Mouse (Mus musculus) lung, embryonic 14.5 days (tissue): ENCODE measurements around the gene Rdx. TPM values are rescaled to one million over a fixed set of nuclear protein-coding genes. Genes with fewer than 3 reads are reported as not detected.

Source experiments
- ATAC-seq: fragments of 200-750 bp; cut with Nextera tagmentation; 2 replicates; pipeline ENCODE4 v1.8.0; 2017; ENCODE audit warnings: mild to moderate bottlenecking, moderate TSS enrichment, moderate library complexity; ENCODE audit not compliant: insufficient read depth
- DNase-seq: peaks from one replicate; pipeline ENCODE4 v3.0.0-alpha.2; 2015
- H3K27ac ChIP-seq: fragments of 300-500 bp; sonication (generic); 2 replicates; pipeline ENCODE4 v1.5.1; 2014; ENCODE audit warnings: low read depth, mild to moderate bottlenecking, moderate library complexity
- H3K27me3 ChIP-seq: fragments of 300-500 bp; sonication (generic); 2 replicates; pipeline ENCODE4 v1.6.1; 2014; ENCODE audit warnings: low read length, control low read depth; ENCODE audit not compliant: insufficient read depth
- H3K36me3 ChIP-seq: fragments of 300-500 bp; sonication (generic); 2 replicates; pipeline ENCODE4 v1.6.1; 2014; ENCODE audit warnings: control low read depth; ENCODE audit not compliant: insufficient read depth
- H3K4me1 ChIP-seq: fragments of 300-500 bp; sonication (generic); 2 replicates; pipeline ENCODE4 v1.6.1; 2014; ENCODE audit warnings: antibody characterized with exemption, control low read depth; ENCODE audit not compliant: insufficient read depth
- H3K4me2 ChIP-seq: fragments of 300-500 bp; sonication (generic); 2 replicates; pipeline ENCODE4 v1.6.1; 2014; ENCODE audit warnings: mild to moderate bottlenecking
- H3K4me3 ChIP-seq: fragments of 300-500 bp; sonication (generic); 2 replicates; pipeline ENCODE4 v1.5.1; 2014; ENCODE audit warnings: low read depth, low read length
- H3K9ac ChIP-seq: fragments of 300-500 bp; sonication (generic); 2 replicates; pipeline ENCODE4 v1.6.1; 2014
- H3K9me3 ChIP-seq: fragments of 300-500 bp; sonication (generic); 2 replicates; pipeline ENCODE4 v1.6.1; 2016; ENCODE audit warnings: low read depth, low read length, control low read depth
- CTCF ChIP-seq: IDR thresholded peaks from 2 replicates; pipeline ENCODE4 v1.5.1; 2016; ENCODE audit warnings: antibody characterized with exemption, low read depth
- WGBS: fragments of 180-500 bp; shearing (Covaris S2); extraction: QIAGEN DNeasy Blood & Tissue Kit; methylation state at CpG from one replicate; pipeline ENCODE4 v1.1.7; 2014; 5-methylcytosine and 5-hydroxymethylcytosine counted together
- polyA plus RNA-seq: library from polyadenylated mRNA; unstranded; fragments of >200 nt; fragmentation: Nextera tagmentation; extraction: Ambion mirVana; gene quantifications from 2 replicates; pipeline ENCODE4 v1.2.1, GENCODE M21; 2014

Gene Rdx
- polyA plus RNA-seq, 1 experiment from 2014 or later = 168 TPM

GRCm38 (mm10) chr9:52082414-52082813 lies 35.4 kb downstream of the Rdx start:
- TF ChIP-seq CTCF = no peak
- H3K4me3 ChIP-seq = no peak overlapping the region
- no peaks in the 10 kb centered on the region for H3K27me3 ChIP-seq
- no peak overlapping the region for H3K9ac ChIP-seq
- no peak overlapping the region for H3K4me2 ChIP-seq
- H3K36me3 ChIP-seq = peaks cover 75% of the 10 kb centered on the region
- H3K9me3 ChIP-seq = no peaks in the 10 kb centered on the region
- no peak overlapping the region for H3K27ac ChIP-seq
- 75% methylated on average over 4 of the region's 4 CpGs for WGBS
- H3K4me1 ChIP-seq = no peaks in the 10 kb centered on the region
- ATAC-seq (no peak), DNase-seq (no peak)

GRCm38 (mm10) chr9:52091752-52092151 lies 44.8 kb downstream of the Rdx start:
- TF ChIP-seq CTCF = no peak
- H3K4me1 ChIP-seq = no peaks in the 10 kb centered on the region
- no peaks in the 10 kb centered on the region for H3K9me3 ChIP-seq
- no peak overlapping the region for H3K9ac ChIP-seq
- DNase-seq (no peak), ATAC-seq (no peak)
- H3K4me3 ChIP-seq = no peak overlapping the region
- no peak overlapping the region for H3K27ac ChIP-seq
- WGBS = 92% methylated on average over 9 of the region's 9 CpGs
- H3K36me3 ChIP-seq = peaks cover 40% of the 10 kb centered on the region
- H3K4me2 ChIP-seq = no peak overlapping the region
- H3K27me3 ChIP-seq = no peaks in the 10 kb centered on the region

GRCm38 (mm10) chr9:52092311-52092710 lies 45.3 kb downstream of the Rdx start:
- Histone ChIP-seq H3K27me3 (no peaks in the 10 kb centered on the region), H3K36me3 (peaks cover 34% of the 10 kb centered on the region), H3K4me2 (no peak overlapping the region), H3K4me3 (no peak overlapping the region), H3K4me1 (no peaks in the 10 kb centered on the region), H3K9me3 (no peaks in the 10 kb centered on the region), H3K9ac (no peak overlapping the region), H3K27ac (no peak overlapping the region)
- no peak for TF ChIP-seq CTCF
- DNase-seq = no peak
- no peak for ATAC-seq
- 81% methylated on average over 5 of the region's 5 CpGs for WGBS

DNA sequence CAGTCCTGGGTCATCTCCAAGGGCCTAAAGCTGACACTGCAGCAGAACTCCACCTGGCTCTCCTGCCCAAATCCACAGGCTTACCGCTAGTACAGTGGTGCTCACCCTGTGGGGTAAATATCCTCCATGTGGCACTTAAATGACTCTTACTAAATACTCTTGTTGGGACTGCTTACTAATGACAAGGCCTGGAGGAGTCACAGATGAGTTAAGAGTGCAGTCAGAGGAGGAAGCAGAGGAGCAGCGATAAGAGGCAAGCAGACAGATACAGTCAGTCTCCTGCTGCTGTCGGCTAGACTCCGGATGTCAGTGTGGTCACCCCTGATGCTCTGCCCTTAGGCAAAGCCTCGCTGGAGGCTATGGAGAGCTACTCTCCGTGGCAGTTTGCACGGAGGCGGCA lies 46.1 kb downstream of the Rdx start:
- 56% methylated on average over 8 of the region's 8 CpGs for WGBS
- H3K9me3 ChIP-seq = no peaks in the 10 kb centered on the region
- peak; percentile 33; the same call in 1 of the 2 replicates for ATAC-seq

GRCm38 (mm10) chr9:52094016-52094415 lies 47.0 kb downstream of the Rdx start:
- H3K4me3 ChIP-seq = no peak overlapping the region
- 53% methylated on average over 5 of the region's 5 CpGs for WGBS
- H3K9me3 ChIP-seq = no peaks in the 10 kb centered on the region
- peaks cover 19% of the 10 kb centered on the region; the same call in 1 of the 2 replicates for H3K36me3 ChIP-seq
- ATAC-seq (no peak), DNase-seq (no peak)
- H3K27me3 ChIP-seq = no peaks in the 10 kb centered on the region
- TF ChIP-seq CTCF = no peak
- H3K4me2 ChIP-seq = no peak overlapping the region
- H3K4me1 ChIP-seq = no peaks in the 10 kb centered on the region
- no peak overlapping the region for H3K27ac ChIP-seq
- no peak overlapping the region for H3K9ac ChIP-seq

More for the DNA sequence above, 46.1 kb downstream of the Rdx start:
- TF ChIP-seq CTCF = no peak
- H3K4me2 ChIP-seq = no peak overlapping the region
- H3K4me3 ChIP-seq = no peak overlapping the region
- peaks cover 26% of the 10 kb centered on the region for H3K36me3 ChIP-seq
- H3K9ac ChIP-seq = no peak overlapping the region; the same call in 1 of the 2 replicates
- H3K27ac ChIP-seq = no peak overlapping the region
- DNase-seq = no peak
- H3K27me3 ChIP-seq = no peaks in the 10 kb centered on the region
- no peaks in the 10 kb centered on the region for H3K4me1 ChIP-seq

DNA sequence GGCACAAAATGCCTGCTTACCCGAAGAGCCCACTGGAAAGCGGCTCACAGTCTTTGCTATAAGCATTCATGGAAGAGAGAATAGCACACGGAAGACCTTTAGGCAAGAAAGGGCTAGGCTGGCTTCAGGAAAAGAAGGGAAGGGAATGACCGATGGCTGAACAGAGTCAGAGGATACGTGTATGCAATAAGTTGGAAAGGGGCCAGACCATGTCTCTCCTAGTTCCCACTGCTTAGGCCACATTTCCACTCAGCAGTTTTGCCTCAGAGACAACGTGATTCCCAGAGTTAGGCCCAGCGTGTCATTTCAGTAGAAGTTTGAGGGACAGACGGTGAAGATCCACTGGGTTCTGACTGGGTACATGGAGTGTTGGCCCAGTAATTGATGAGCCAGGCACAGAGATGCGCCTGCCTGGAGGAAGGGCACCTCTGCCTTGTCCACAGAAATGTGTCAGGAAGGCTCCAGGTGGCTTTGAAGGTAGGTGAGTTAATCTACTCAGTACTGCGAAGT lies 47.6 kb downstream of the Rdx start:
- no peak overlapping the region for H3K27ac ChIP-seq
- no peaks in the 10 kb centered on the region for H3K27me3 ChIP-seq
- no peak overlapping the region for H3K4me2 ChIP-seq
- H3K9ac ChIP-seq = no peak overlapping the region
- no peak for TF ChIP-seq CTCF
- no peak for ATAC-seq
- no peaks in the 10 kb centered on the region for H3K4me1 ChIP-seq
- no peaks in the 10 kb centered on the region for H3K9me3 ChIP-seq
- no peak overlapping the region for H3K4me3 ChIP-seq
- H3K36me3 ChIP-seq = peaks cover 16% of the 10 kb centered on the region; the same call in 1 of the 2 replicates
- 59% methylated on average over 10 of the region's 10 CpGs for WGBS
- peak; percentile 74 for DNase-seq

- no peak for ATAC-seq
- H3K4me1 ChIP-seq = no peaks in the 10 kb centered on the region
- H3K4me2 ChIP-seq = no peak overlapping the region
- 0 out of 2 replicates have a peak, but pooled peaks cover 9% of the 10 kb centered on the region for H3K36me3 ChIP-seq
- H3K27ac ChIP-seq = no peak overlapping the region
- H3K9ac ChIP-seq = no peak overlapping the region
- no peak overlapping the region for H3K4me3 ChIP-seq
- no peaks in the 10 kb centered on the region for H3K27me3 ChIP-seq
- no peak for DNase-seq
- WGBS = 64% methylated on average over 3 of the region's 3 CpGs
- no peaks in the 10 kb centered on the region for H3K9me3 ChIP-seq
- no peak for TF ChIP-seq CTCF
Observed at GRCm38 (mm10) chr9:52095666-52096065, 48.7 kb downstream of the Rdx start.
